Mouse (Mus musculus): ENCODE results near the gene Cnp.
A peak's percentile ranks its signal among the peaks of the same experiment; 100 is the strongest.

Cnp gene

DNA sequence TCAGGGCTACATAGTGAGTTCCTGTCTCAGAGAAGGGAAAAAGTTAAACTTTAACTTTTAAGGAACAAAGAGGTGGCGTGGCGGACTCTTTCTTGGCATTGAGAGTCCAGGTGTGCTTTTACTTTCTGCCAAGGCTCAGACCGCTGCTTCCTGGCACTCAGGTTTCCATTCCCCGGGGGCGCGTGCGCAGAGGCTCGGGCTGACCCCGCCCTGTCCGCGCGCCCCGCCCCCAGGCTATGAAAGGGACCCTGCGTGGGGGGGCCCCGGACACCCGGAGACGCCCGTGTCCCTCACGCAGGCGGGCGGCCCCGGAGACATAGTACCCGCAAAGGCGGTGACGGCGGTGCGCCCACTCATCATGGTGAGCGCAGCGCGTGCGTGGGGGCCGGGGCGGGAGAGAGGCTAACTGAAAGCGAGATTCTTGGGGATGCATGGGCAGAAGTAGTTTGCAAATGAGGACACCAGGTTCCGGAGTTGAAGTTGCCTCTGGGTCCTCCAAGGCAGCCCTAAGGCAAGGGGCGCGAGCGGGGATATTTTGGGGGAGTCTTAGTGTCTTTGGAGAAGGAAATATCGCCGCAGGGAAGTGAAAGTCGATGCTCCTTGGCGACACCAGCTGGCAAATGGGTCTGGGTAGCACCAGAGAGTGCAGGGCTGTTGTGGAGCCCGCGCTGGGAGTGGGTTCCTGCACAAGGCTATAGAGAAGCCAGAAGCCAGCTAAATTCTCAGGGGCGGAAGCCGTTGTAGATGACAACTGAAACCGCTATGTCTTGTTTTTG is at the start of gene Cnp:
TSS of gene Cnp (plus strand) at position 197 of the 776 bp plus-strand sequence.
- DNase-seq (ENCODE audit: low read depth, low spot score): peak; percentile 61

GRCm38 (mm10) chr11:100524987-100525630 is 49.6 kb upstream of the Cnp start:
- DNase-seq (ENCODE audit: low read depth, low spot score): no peak

GRCm38 (mm10) chr11:100526052-100526816 is 48.5 kb upstream of the Cnp start:
- DNase-seq (ENCODE audit: low read depth, low spot score): no peak

GRCm38 (mm10) chr11:100527066-100527457 is 47.6 kb upstream of the Cnp start:
- DNase-seq (ENCODE audit: low read depth, low spot score): peak; percentile 66

- DNase-seq (ENCODE audit: low read depth, low spot score): peak; percentile 100
These were observed 47.0 kb upstream of the Cnp start, which contains the start of gene Acly for GRCm38 (mm10) chr11:100527458-100528374. Acly (minus strand) TSS chr11:100528000.

DNA sequence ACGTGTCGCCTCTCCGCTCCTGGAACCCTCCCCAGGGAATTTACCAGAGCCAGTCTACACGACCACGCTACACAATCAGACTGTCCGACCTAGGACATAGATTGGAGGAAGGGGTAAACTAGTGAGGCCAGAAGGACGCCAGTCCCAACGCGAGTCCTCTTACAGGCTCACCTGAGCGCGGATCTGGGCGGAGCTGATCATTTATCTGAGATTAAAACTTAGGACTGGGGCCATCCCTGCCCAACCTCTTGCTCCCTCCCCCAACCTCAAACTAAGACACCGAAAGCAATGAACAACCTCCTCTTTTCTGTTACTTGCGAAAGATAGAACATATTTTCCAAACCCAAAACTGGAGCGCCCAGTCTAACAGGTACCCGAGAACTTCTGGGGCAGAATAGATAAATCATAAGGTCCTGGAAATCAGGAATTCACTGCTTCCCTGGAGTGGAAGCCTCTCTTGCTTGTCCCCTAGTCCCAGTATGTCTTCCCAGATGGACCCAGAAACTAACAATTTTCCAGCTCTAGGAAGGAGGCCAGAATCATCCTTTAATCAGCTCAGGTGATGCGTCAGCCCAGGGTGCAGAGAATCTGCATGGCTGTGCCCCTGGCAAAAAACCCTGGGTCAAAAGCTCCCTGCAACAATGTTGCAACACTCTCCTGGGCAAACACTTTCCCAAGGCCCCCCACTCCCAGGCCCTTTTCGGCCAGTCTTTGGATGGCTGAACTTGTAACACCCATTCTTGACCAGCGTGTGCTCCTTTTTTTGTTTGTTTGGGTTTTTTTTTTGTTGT is 46.1 kb upstream of the Cnp start:
- no peak for DNase-seq (ENCODE audit: low read depth, low spot score)

DNA sequence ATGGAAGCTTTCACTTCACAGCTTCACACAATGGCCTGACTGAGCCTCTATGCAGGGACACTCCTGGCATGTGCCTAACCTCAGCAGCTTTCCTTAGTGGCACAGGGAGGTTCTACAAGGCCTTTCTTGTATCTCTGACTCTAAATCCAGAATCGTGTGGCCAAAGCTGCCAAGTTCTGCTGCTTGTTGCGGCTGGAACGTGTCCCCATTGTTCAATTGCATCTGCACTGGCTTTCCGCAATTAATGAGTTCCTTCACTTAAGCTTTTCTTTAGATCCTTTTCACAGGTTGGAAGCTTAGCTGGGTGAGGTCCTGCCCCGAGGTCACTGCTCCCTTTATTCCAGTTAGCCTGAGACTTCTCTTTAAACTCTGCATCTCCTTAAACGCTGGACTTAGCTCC is 40.8 kb upstream of the Cnp start:
- peak; percentile 47 for DNase-seq (ENCODE audit: low read depth, low spot score)

DNA sequence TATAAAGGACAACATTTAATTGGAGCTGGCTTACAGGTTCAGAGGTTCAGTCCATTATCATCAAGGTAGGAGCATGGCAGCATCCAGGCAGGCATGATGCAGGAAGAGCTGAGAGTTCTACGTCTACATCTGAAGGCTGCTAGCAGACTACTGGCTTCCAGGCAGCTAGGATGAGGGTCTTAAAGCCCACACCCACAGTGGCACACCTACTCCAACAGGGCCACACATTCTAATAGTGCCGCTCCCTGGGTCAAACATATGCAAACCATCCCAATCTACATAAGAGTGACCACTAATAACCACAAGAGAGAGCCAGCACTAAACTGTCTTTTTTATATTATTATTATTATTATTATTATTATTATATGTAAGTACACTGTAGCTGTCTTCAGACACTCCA is 40.3 kb upstream of the Cnp start:
- DNase-seq (ENCODE audit: low read depth, low spot score): peak; percentile 56

GRCm38 (mm10) chr11:100534821-100535220 is 39.9 kb upstream of the Cnp start:
- peak; percentile 57 for DNase-seq (ENCODE audit: low read depth, low spot score)

- DNase-seq (ENCODE audit: low read depth, low spot score): no peak
These were observed 38.7 kb upstream of the Cnp start for GRCm38 (mm10) chr11:100535996-100536395.

DNA sequence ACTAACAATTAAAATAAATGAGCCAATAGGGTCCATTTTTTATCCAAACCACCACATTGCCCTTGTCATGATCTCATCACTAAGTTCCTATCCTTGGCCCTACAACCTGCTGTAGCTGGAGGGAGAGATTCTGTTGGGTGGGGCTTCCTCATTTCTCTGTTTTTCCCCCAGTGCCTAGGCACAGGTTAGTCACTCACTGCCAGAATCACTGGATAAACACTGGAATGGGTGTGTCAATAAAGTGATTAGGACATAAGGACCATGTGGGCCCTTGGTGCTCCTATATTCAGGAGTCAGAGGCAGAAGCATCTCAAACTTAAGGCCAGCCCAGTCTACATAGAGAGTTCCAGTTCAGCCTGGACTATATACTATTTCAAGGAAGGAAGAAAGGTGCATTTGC is 38.2 kb upstream of the Cnp start:
- no peak for DNase-seq (ENCODE audit: low read depth, low spot score)

DNA sequence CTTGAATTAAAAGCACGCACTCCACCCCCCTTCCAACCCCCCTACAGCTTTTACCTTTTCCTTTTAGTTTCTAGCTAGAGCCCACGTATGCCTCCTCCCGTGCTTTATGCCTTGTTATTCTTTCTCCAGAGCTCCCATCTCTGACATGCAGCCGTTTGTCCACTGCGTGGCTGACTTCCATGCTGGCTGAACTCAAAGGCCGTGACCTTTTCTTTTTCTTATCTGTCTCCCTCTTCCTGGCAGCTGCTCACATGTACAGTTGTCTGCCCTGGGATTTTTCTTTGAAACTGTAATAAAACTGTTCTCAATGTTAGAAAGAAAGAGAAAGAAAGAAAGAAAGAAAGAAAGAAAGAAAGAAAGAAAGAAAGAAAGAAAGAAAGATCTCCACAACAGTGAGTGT is 33.7 kb upstream of the Cnp start:
- DNase-seq (ENCODE audit: low read depth, low spot score): no peak

DNA sequence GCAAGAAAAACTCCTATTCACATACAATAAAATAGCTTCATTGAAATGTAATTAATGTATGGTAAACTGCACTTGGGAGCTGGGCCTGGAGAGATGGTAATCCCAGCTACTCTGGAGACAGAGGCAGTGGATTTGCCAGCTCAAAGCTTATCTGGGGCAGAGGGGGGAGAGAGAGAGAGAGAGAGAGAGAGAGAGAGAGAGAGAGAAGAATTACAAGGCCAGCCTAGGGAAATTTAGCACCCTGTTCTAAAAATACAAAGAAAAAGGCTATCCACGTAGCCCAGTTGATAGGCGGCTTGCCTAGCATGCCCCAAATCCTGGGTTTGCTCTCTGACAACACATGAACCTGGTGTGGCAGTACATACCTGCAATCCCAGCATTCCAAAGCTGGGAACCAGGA is 33.1 kb upstream of the Cnp start:
- DNase-seq (ENCODE audit: low read depth, low spot score): no peak

DNA sequence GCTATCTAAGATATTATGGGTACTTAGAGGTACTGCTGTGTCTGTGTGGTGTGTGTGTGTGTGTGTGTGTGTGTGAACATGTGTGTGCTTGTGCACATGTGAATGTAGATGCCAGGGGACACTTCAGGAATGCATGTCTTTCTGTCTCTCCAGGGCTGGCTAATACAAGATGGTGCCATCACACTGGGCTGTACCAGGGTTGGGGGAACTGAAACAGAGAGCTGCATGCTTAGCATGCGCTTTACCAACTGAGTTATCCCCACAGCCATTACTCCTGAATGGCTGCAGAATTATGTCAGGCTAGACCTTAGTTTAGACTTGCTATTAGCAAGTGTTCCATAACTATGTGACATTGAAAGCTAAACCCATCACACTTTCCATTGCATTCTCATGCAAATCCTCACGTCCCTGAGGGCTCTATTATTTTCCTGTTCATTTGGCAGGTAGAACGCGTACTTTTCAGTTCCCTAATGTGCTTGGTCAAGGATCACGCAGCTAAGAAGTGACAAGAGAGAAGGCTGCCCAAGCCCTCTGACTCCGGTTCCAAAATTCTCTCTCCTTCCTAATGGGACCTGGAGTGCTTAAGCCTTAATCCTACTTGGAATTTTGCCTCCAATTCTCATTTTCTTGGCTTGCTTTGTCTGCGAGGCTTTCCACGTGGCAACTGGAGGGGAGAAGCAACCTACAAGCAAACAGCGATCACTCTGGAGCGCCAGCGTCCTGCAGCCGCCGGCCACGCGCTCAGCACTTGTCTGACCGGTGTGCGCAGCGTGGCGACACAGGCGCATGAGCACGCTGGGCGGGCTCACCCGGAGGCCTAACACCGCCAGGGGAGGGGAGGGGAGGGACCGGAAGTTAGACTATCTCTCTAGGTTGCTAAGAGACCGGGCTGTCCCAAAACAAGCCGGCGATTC is 29.6 kb upstream of the Cnp start, which contains the start of gene Ttc25:
TSS of gene Ttc25 (plus strand) at position 776 of the 914 bp plus-strand sequence.
- peak; percentile 96 for DNase-seq (ENCODE audit: low read depth, low spot score)

- no peak for DNase-seq (ENCODE audit: low read depth, low spot score)
These were observed 29.0 kb upstream of the Cnp start for GRCm38 (mm10) chr11:100545746-100546085.

- no peak for DNase-seq (ENCODE audit: low read depth, low spot score)
These were observed 27.7 kb upstream of the Cnp start for GRCm38 (mm10) chr11:100546955-100547354.

DNA sequence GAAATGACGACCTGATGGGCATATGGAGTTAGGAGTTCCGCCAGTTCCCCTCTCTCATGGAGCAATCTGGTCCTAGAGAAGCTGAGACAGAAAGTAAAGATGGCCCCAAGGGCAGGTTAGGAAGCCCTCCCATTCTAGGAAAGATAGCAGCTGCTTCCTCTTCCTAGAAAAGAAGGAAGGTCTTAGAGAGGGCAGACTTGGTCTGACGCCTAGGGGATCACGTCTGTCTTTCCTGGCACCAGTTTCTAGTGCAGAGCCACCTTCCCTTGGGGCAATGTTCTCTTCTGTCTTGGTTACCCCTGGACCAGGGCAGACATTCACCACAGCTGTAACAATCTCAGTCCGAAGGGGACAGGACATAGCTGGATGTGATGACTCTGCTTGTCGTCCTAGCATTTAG is 26.6 kb upstream of the Cnp start:
- DNase-seq (ENCODE audit: low read depth, low spot score): no peak

GRCm38 (mm10) chr11:100549466-100549865 is 25.2 kb upstream of the Cnp start:
- DNase-seq (ENCODE audit: low read depth, low spot score): no peak

GRCm38 (mm10) chr11:100550101-100550500 is 24.6 kb upstream of the Cnp start:
- peak; percentile 90 for DNase-seq (ENCODE audit: low read depth, low spot score)
